Mouse (Mus musculus) MEL (cell line): ENCODE measurements around the gene Pear1. TPM values are rescaled to one million over a fixed set of nuclear protein-coding genes. Genes with fewer than 3 reads are reported as not detected.

Source experiments
- DNase-seq: peaks from one replicate; pipeline ENCODE4 v3.0.0; 2011; ENCODE audit warnings: low read depth, low spot score
- H3K27ac ChIP-seq: 2 replicates; pipeline ENCODE4 v1.5.1; 2012; ENCODE audit warnings: low read depth, mild to moderate bottlenecking, control low read depth, low read length, moderate library complexity; ENCODE audit not compliant: control insufficient read depth
- H3K27me3 ChIP-seq, 2 experiments: fragments of 150-350 bp in 1 of 2; sonication (generic) in 1 of 2; 2 replicates each; pipeline ENCODE4 v1.6.1; 2012; ENCODE audit warnings: low read length in 2 of 2, mild to moderate bottlenecking in 2 of 2, improper control_type of control experiment in 1 of 2, moderate library complexity in 1 of 2; ENCODE audit not compliant: insufficient read depth in 2 of 2, control insufficient read depth in 1 of 2
- H3K36me3 ChIP-seq, 2 experiments: 2 replicates each; pipeline ENCODE4 v1.6.1; 2012 to 2014; ENCODE audit warnings: low read length in 2 of 2, improper control_type of control experiment in 1 of 2, inconsistent platforms in 1 of 2, mild to moderate bottlenecking in 1 of 2; ENCODE audit not compliant: insufficient read depth in 2 of 2, control insufficient read depth in 1 of 2
- H3K4me1 ChIP-seq, 2 experiments: fragments of 150-350 bp in 1 of 2; sonication (generic) in 1 of 2; 2 replicates each; pipeline ENCODE4 v1.6.1; 2012; ENCODE audit warnings: low read length in 2 of 2, improper control_type of control experiment in 1 of 2, mild to moderate bottlenecking in 1 of 2; ENCODE audit not compliant: insufficient read depth in 2 of 2, control insufficient read depth in 1 of 2
- H3K4me3 ChIP-seq, 2 experiments: fragments of 150-350 bp in 1 of 2; sonication (generic) in 1 of 2; 2 replicates each; pipeline ENCODE4 v1.5.1; 2012; ENCODE audit warnings: low read depth in 2 of 2, low read length in 2 of 2, mild to moderate bottlenecking in 2 of 2, moderate library complexity in 2 of 2, control low read depth in 1 of 2, improper control_type of control experiment in 1 of 2; ENCODE audit not compliant: control insufficient read depth in 1 of 2, insufficient read depth in 1 of 2
- H3K79me2 ChIP-seq: 2 replicates; pipeline ENCODE4 v1.6.1; 2012; ENCODE audit warnings: mild to moderate bottlenecking, low read length, moderate library complexity; ENCODE audit not compliant: control insufficient read depth, poor library complexity, insufficient read depth
- H3K9ac ChIP-seq: 2 replicates; pipeline ENCODE4 v1.6.1; 2012; ENCODE audit warnings: low read depth, mild to moderate bottlenecking, control low read depth, low read length, moderate library complexity; ENCODE audit not compliant: control insufficient read depth, poor library complexity, severe bottlenecking
- H3K9me3 ChIP-seq: fragments of 150-350 bp; sonication (generic); replicated peaks from 2 replicates; pipeline ENCODE4 v1.6.1; 2012; ENCODE audit warnings: mild to moderate bottlenecking, low read length, improper control_type of control experiment, moderate library complexity; ENCODE audit not compliant: insufficient read depth
- BHLHE40 ChIP-seq: IDR thresholded peaks from 2 replicates; pipeline ENCODE4 v1.6.1; 2012; ENCODE audit warnings: low read depth, mild to moderate bottlenecking, inconsistent platforms, low read length, improper control_type of control experiment, borderline replicate concordance
- E2F4 ChIP-seq: IDR thresholded peaks from 2 replicates; pipeline ENCODE4 v1.6.1; 2011; ENCODE audit warnings: low read depth, low read length, improper control_type of control experiment, borderline replicate concordance
- ELF1 ChIP-seq: IDR thresholded peaks from 2 replicates; pipeline ENCODE4 v1.6.1; 2014; ENCODE audit warnings: low read depth, mild to moderate bottlenecking, inconsistent platforms, low read length, improper control_type of control experiment, moderate library complexity
- ETS1 ChIP-seq: IDR thresholded peaks from 2 replicates; pipeline ENCODE4 v1.6.1; 2012; ENCODE audit warnings: low read depth, mild to moderate bottlenecking, inconsistent platforms, low read length, improper control_type of control experiment, moderate library complexity
- GATA1 ChIP-seq: IDR thresholded peaks from 2 replicates; pipeline ENCODE4 v1.6.1; 2011; ENCODE audit warnings: low read depth, low read length, improper control_type of control experiment
- HCFC1 ChIP-seq: IDR thresholded peaks from 2 replicates; pipeline ENCODE4 v1.6.1; 2012; ENCODE audit warnings: low read depth, mild to moderate bottlenecking, inconsistent platforms, low read length, improper control_type of control experiment, moderate library complexity
- KAT2A ChIP-seq: conservative IDR thresholded peaks from 2 replicates; pipeline ENCODE4 v1.6.1; 2012; ENCODE audit warnings: low read depth, low read length, improper control_type of control experiment, inconsistent platforms
- MAFK ChIP-seq: IDR thresholded peaks from 2 replicates; pipeline ENCODE4 v1.6.1; 2011; ENCODE audit warnings: low read depth, mild to moderate bottlenecking, low read length, improper control_type of control experiment, borderline replicate concordance
- MAZ ChIP-seq: IDR thresholded peaks from 2 replicates; pipeline ENCODE4 v1.6.1; 2012; ENCODE audit warnings: low read depth, mild to moderate bottlenecking, inconsistent platforms, low read length, improper control_type of control experiment
- MXI1 ChIP-seq: IDR thresholded peaks from 2 replicates; pipeline ENCODE4 v1.6.1; 2011; ENCODE audit warnings: mild to moderate bottlenecking, low read depth, low read length, improper control_type of control experiment
- NELFE ChIP-seq: IDR thresholded peaks from 2 replicates; pipeline ENCODE4 v1.6.1; 2011; ENCODE audit warnings: low read depth, low read length, improper control_type of control experiment
- POLR2AphosphoS2 ChIP-seq: IDR thresholded peaks from 2 replicates; pipeline ENCODE4 v1.6.1; 2011; ENCODE audit warnings: low read length, improper control_type of control experiment
- POLR2AphosphoS5 ChIP-seq: IDR thresholded peaks from 2 replicates; pipeline ENCODE4 v1.6.1; 2012; ENCODE audit warnings: low read depth, borderline replicate concordance, mild to moderate bottlenecking, inconsistent platforms, low read length, moderate library complexity, mixed read lengths
- RAD21 ChIP-seq: IDR thresholded peaks from 2 replicates; pipeline ENCODE4 v1.6.1; 2011; ENCODE audit warnings: mild to moderate bottlenecking, low read depth, low read length, improper control_type of control experiment
- RCOR1 ChIP-seq: IDR thresholded peaks from 2 replicates; pipeline ENCODE4 v1.6.1; 2012; ENCODE audit warnings: low read depth, mild to moderate bottlenecking, inconsistent platforms, low read length, improper control_type of control experiment
- TAL1 ChIP-seq: IDR thresholded peaks from 2 replicates; pipeline ENCODE4 v1.6.1; 2012; ENCODE audit warnings: mild to moderate bottlenecking, inconsistent platforms, low read length, moderate library complexity, mixed read lengths
- TBP ChIP-seq: IDR thresholded peaks from 2 replicates; pipeline ENCODE4 v1.8.0; 2011; ENCODE audit warnings: low read depth, low read length, improper control_type of control experiment
- USF1 ChIP-seq: IDR thresholded peaks from 2 replicates; pipeline ENCODE4 v1.6.1; 2014; ENCODE audit warnings: low read depth, mild to moderate bottlenecking, inconsistent platforms, low read length, improper control_type of control experiment, moderate library complexity
- ZKSCAN1 ChIP-seq: IDR thresholded peaks from 2 replicates; pipeline ENCODE4 v1.6.1; 2012; ENCODE audit warnings: low read depth, mild to moderate bottlenecking, inconsistent platforms, low read length, improper control_type of control experiment, moderate library complexity
- ZMIZ1 ChIP-seq: IDR thresholded peaks from 2 replicates; pipeline ENCODE4 v1.6.1; 2012; ENCODE audit warnings: low read depth, mild to moderate bottlenecking, inconsistent platforms, low read length, improper control_type of control experiment, moderate library complexity
- polyA plus RNA-seq, 2 experiments: library from polyadenylated mRNA; stranded (reverse) in 1 of 2; unstranded in 1 of 2; fragments of >175 nt in 1 of 2; fragments of >200 nt in 1 of 2; gene quantifications; 2 replicates each; pipeline versions ENCODE4 v1.2.1 to v1.2.4; 2012; ENCODE audit warnings: low replicate concordance in 2 of 2, low read depth in 1 of 2; ENCODE audit not compliant: insufficient read length in 2 of 2, insufficient read depth in 1 of 2, missing spikeins in 1 of 2
- total RNA-seq: library from RNA; depleted of rRNA; stranded (reverse); fragments of 300-350 nt; gene quantifications from 2 replicates; pipeline ENCODE4 v1.2.3, GENCODE M21; 2012

The Pear1 gene
- total and polyA plus RNA-seq, 3 experiments, result 0.35 to 1.0 TPM; not detected in 1

- no peak for TF ChIP-seq RAD21
- TF ChIP-seq ZMIZ1, result no peak
- TF ChIP-seq USF1, result no peak
- no peak for TF ChIP-seq BHLHE40
- TF ChIP-seq POLR2AphosphoS2, result no peak
- TF ChIP-seq KAT2A, result no peak
- no peak for TF ChIP-seq E2F4
- TF ChIP-seq MXI1, result no peak
- TF ChIP-seq RCOR1, result no peak
- TF ChIP-seq ZKSCAN1, result no peak
- no peak for TF ChIP-seq GATA1
- no peak for TF ChIP-seq NELFE
- no peak for TF ChIP-seq MAFK
- TF ChIP-seq TBP, result no peak
- no peak for TF ChIP-seq MAZ
- TF ChIP-seq HCFC1, result no peak
- no peak for TF ChIP-seq ETS1
- TF ChIP-seq ELF1, result no peak
- TF ChIP-seq POLR2AphosphoS5, result no peak
- TF ChIP-seq, all 39 proteins: peak for 0
- peaks cover 0 to 3% of the 10 kb centered on the region in 2 experiments; a peak in 1 of 4 replicates for H3K4me1 ChIP-seq
- H3K4me3 ChIP-seq, result no peak overlapping the region
- no peaks in the 10 kb centered on the region; a peak in 1 of 4 replicates for H3K27me3 ChIP-seq
- H3K9me3 ChIP-seq, result no peaks in the 10 kb centered on the region
- no peaks in the 10 kb centered on the region for H3K36me3 ChIP-seq
- no peak overlapping the region for H3K27ac ChIP-seq
- H3K79me2 ChIP-seq, result no peaks in the 10 kb centered on the region
- H3K9ac ChIP-seq, result no peak overlapping the region
- no peak for DNase-seq
These were observed 68.1 kb downstream of the Pear1 start for GRCm38 (mm10) chr3:87755964-87756363.

- no peaks in the 10 kb centered on the region for H3K36me3 ChIP-seq
- H3K27ac ChIP-seq, result no peak overlapping the region
- TF ChIP-seq TAL1, result no peak
- H3K4me1 ChIP-seq, result peaks cover 0 to 2% of the 10 kb centered on the region in 2 experiments; a peak in 1 of 4 replicates
- H3K4me3 ChIP-seq, result no peak overlapping the region
- H3K79me2 ChIP-seq, result no peaks in the 10 kb centered on the region
- no peak for DNase-seq
- no peaks in the 10 kb centered on the region for H3K9me3 ChIP-seq
- H3K27me3 ChIP-seq, result no peaks in the 10 kb centered on the region; a peak in 1 of 4 replicates
- H3K9ac ChIP-seq, result no peak overlapping the region
These were observed 70.3 kb downstream of the Pear1 start for GRCm38 (mm10) chr3:87753829-87754228.
